Mouse (Mus musculus) E14TG2a.4 (cell line): ENCODE results near the gene Clasrp.

Source experiments
- H3K27me3 ChIP-seq: 2 replicates; pipeline ENCODE4 v1.6.1; 2014; ENCODE audit warnings: low read length, control low read depth; ENCODE audit not compliant: insufficient read depth
- H3K36me3 ChIP-seq: 2 replicates; pipeline ENCODE4 v1.6.1; 2014; ENCODE audit warnings: low read length, control low read depth; ENCODE audit not compliant: insufficient read depth
- H3K4me1 ChIP-seq: replicated peaks from 2 replicates; pipeline ENCODE4 v1.6.1; 2014; ENCODE audit warnings: low read depth, low read length, control low read depth
- H3K4me3 ChIP-seq: replicated peaks from 2 replicates; pipeline ENCODE4 v1.5.1; 2014; ENCODE audit warnings: mild to moderate bottlenecking, low read length
- H3K9me3 ChIP-seq: 2 replicates; pipeline ENCODE4 v1.6.1; 2014; ENCODE audit warnings: low read length, control low read depth
- CTCF ChIP-seq: conservative IDR thresholded peaks from 2 replicates; pipeline ENCODE4 v1.5.1; 2014; ENCODE audit warnings: low read length
- NANOG ChIP-seq: IDR thresholded peaks from 2 replicates; pipeline ENCODE4 v1.6.1; 2014; ENCODE audit warnings: borderline replicate concordance, low read length, mixed read lengths
- POU5F1 ChIP-seq: IDR thresholded peaks from 2 replicates; pipeline ENCODE4 v1.6.1; 2014; ENCODE audit warnings: low read length, borderline replicate concordance

Clasrp gene

GRCm38 (mm10) chr7:19541681-19542154, 62.6 kb downstream of the Clasrp start:
- Histone ChIP-seq H3K4me1 (no peaks in the 10 kb centered on the region), H3K27me3 (no peaks in the 10 kb centered on the region), H3K9me3 (peaks cover 70% of the 10 kb centered on the region), H3K4me3 (0 out of 2 replicates have a peak overlapping the region, but pooled peaks have one; percentile 27), H3K36me3 (peaks cover 65% of the 10 kb centered on the region)
- no peak for TF ChIP-seq NANOG
- no peak for TF ChIP-seq CTCF
- TF ChIP-seq POU5F1, result no peak

GRCm38 (mm10) chr7:19540771-19541566, 63.3 kb downstream of the Clasrp start:
- TF ChIP-seq CTCF, result no peak
- TF ChIP-seq POU5F1, result no peak
- TF ChIP-seq NANOG, result no peak
- Histone ChIP-seq H3K36me3 (peaks cover 69% of the 10 kb centered on the region), H3K27me3 (no peaks in the 10 kb centered on the region), H3K4me3 (0 out of 2 replicates have a peak overlapping the region, but pooled peaks have one; percentile 27), H3K4me1 (no peaks in the 10 kb centered on the region), H3K9me3 (peaks cover 77% of the 10 kb centered on the region)

GRCm38 (mm10) chr7:19534676-19535075, 69.6 kb downstream of the Clasrp start:
- Histone ChIP-seq H3K27me3 (no peaks in the 10 kb centered on the region), H3K9me3 (peaks cover 36% of the 10 kb centered on the region), H3K4me3 (no peak overlapping the region), H3K4me1 (peaks cover 29% of the 10 kb centered on the region), H3K36me3 (peaks cover 74% of the 10 kb centered on the region)
- TF ChIP-seq CTCF (no peak), POU5F1 (no peak), NANOG (no peak)

GRCm38 (mm10) chr7:19532240-19532639, 72.0 kb downstream of the Clasrp start:
- H3K36me3 ChIP-seq, result peaks cover 68% of the 10 kb centered on the region
- no peaks in the 10 kb centered on the region for H3K27me3 ChIP-seq
- TF ChIP-seq POU5F1, result no peak
- TF ChIP-seq CTCF, result no peak
- no peak for TF ChIP-seq NANOG
- peak overlapping the region; percentile 61 for H3K4me3 ChIP-seq
- H3K4me1 ChIP-seq, result peaks cover 29% of the 10 kb centered on the region
- H3K9me3 ChIP-seq, result peaks cover 12% of the 10 kb centered on the region; the same call in 1 of the 2 replicates

GRCm38 (mm10) chr7:19531077-19531476, 73.2 kb downstream of the Clasrp start:
- Histone ChIP-seq H3K27me3 (0 out of 2 replicates have a peak, but pooled peaks cover 5% of the 10 kb centered on the region), H3K4me3 (peak overlapping the region; percentile 17), H3K36me3 (peaks cover 59% of the 10 kb centered on the region), H3K9me3 (no peaks in the 10 kb centered on the region), H3K4me1 (peaks cover 29% of the 10 kb centered on the region)
- TF ChIP-seq CTCF (no peak), POU5F1 (no peak), NANOG (no peak)
